Mouse (Mus musculus) liver, postnatal 0 days (tissue): ENCODE measurements around the gene Thtpa. TPM values are rescaled to one million over a fixed set of nuclear protein-coding genes. Genes with fewer than 3 reads are reported as not detected.
A peak's percentile ranks its signal among the peaks of the same experiment; 100 is the strongest.

ENCODE experiments used
- ATAC-seq: fragments of 200-750 bp; cut with Nextera tagmentation; 2 replicates; pipeline ENCODE4 v1.8.0; 2017; ENCODE audit warnings: mild to moderate bottlenecking, moderate library complexity
- DNase-seq: peaks from one replicate; pipeline ENCODE4 v3.0.0-alpha.2; 2016
- H3K27ac ChIP-seq: fragments of 300-500 bp; sonication (generic); 2 replicates; pipeline ENCODE4 v1.5.1; 2014; ENCODE audit warnings: antibody characterized with exemption, moderate library complexity, mild to moderate bottlenecking, low read depth
- H3K27me3 ChIP-seq: fragments of 300-500 bp; sonication (generic); 2 replicates; pipeline ENCODE4 v1.6.1; 2014; ENCODE audit warnings: low read length, control low read depth, mixed read lengths; ENCODE audit not compliant: insufficient read depth
- H3K36me3 ChIP-seq: fragments of 300-500 bp; sonication (generic); replicated peaks from 2 replicates; pipeline ENCODE4 v1.6.1; 2014; ENCODE audit warnings: mild to moderate bottlenecking, control low read depth, low read length, moderate library complexity, mixed read lengths; ENCODE audit not compliant: insufficient read depth
- H3K4me1 ChIP-seq: fragments of 300-500 bp; sonication (generic); 2 replicates; pipeline ENCODE4 v1.6.1; 2014; ENCODE audit warnings: antibody characterized with exemption, mild to moderate bottlenecking, control low read depth; ENCODE audit not compliant: insufficient read depth
- H3K4me2 ChIP-seq: fragments of 300-500 bp; sonication (generic); 2 replicates; pipeline ENCODE4 v1.6.1; 2014; ENCODE audit warnings: low read depth, mild to moderate bottlenecking, low read length, moderate library complexity, mixed read lengths
- H3K4me3 ChIP-seq: fragments of 300-500 bp; sonication (generic); 2 replicates; pipeline ENCODE4 v1.5.1; 2014; ENCODE audit warnings: low read depth, low read length
- H3K9ac ChIP-seq: fragments of 300-500 bp; sonication (generic); replicated peaks from 2 replicates; pipeline ENCODE4 v1.6.1; 2014; ENCODE audit warnings: mild to moderate bottlenecking, moderate library complexity
- H3K9me3 ChIP-seq: fragments of 300-500 bp; sonication (generic); 2 replicates; pipeline ENCODE4 v1.6.1; 2016; ENCODE audit warnings: mild to moderate bottlenecking, control low read depth, low read length, mixed read lengths
- CTCF ChIP-seq: sonication (generic); IDR thresholded peaks from 2 replicates; pipeline ENCODE4 v1.5.1; 2016; ENCODE audit warnings: antibody characterized with exemption, low read depth
- EP300 ChIP-seq: IDR thresholded peaks from 2 replicates; pipeline ENCODE4 v1.6.1; 2016; ENCODE audit warnings: antibody characterized with exemption, low read depth, mild to moderate bottlenecking
- WGBS: fragments of 180-500 bp; shearing (Covaris S2); extraction: QIAGEN DNeasy Blood & Tissue Kit; methylation state at CpG from one replicate; pipeline ENCODE4 v1.1.7; 2014; ENCODE audit not compliant: insufficient replicate concordance; 5-methylcytosine and 5-hydroxymethylcytosine counted together
- polyA plus RNA-seq: library from polyadenylated mRNA; unstranded; fragments of >200 nt; fragmentation: Nextera tagmentation; extraction: Ambion mirVana; gene quantifications from 2 replicates; pipeline ENCODE4 v1.2.1, GENCODE M21; 2015

Thtpa gene
- polyA plus RNA-seq, 1 experiment from 2014 or later = 7.0 TPM

DNA sequence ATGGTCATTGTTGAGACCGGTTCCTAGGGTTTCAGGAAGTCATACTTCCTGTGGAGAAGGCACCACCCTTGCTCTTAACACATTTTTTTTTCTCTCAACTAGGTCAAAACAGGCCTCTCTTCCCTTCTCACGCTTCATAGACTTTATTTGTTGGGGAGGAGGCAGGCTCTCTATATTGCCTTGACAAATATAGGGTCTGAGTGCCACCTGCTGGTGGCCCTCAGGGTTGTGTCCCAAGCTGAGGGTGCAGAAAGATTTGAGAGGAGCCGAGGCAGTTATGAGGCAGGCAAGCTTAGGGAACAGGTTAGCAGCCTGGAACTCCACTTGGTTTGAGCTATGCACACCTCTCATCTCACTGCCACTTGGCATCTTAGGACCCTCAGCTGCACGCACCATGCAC lies 3.5 kb downstream of the Thtpa start:
- H3K4me1 ChIP-seq = peaks cover 20% of the 10 kb centered on the region
- no peaks in the 10 kb centered on the region for H3K9me3 ChIP-seq
- 55% methylated on average over 4 of the region's 4 CpGs for WGBS
- no peaks in the 10 kb centered on the region for H3K27me3 ChIP-seq
- peaks cover 23% of the 10 kb centered on the region for H3K36me3 ChIP-seq
- H3K4me3 ChIP-seq = no peak overlapping the region
- no peak overlapping the region for H3K9ac ChIP-seq
- DNase-seq = peak; percentile 62
- TF ChIP-seq EP300 (no peak), CTCF (peak; percentile 80)
- no peak overlapping the region for H3K4me2 ChIP-seq
- peak; percentile 20; the same call in 1 of the 2 replicates for ATAC-seq
- H3K27ac ChIP-seq = peak overlapping the region; percentile 72

DNA sequence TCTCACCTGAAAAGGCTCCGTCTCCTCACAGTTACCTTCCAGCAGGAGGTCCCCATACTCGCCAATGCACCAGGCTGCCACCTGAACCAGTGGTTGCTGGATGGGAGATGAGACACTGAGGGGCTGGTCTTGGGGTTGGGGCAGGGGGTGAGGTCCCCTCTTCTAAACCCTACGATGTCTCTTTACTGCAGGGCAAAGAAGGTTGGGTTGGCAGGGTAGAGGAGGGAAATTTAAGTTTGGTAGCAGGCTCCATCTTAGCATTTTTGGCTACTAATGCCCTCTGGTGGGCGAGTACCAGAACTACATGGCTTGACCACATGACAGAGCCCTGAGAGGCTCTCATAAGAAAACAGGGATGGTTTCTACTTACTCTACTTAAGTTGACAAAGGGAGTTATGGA lies 7.0 kb downstream of the Thtpa start:
- DNase-seq = peak; percentile 56
- no peak overlapping the region for H3K27ac ChIP-seq
- no peaks in the 10 kb centered on the region for H3K9me3 ChIP-seq
- TF ChIP-seq EP300 = no peak
- TF ChIP-seq CTCF = peak; percentile 80
- H3K4me2 ChIP-seq = no peak overlapping the region
- no peak overlapping the region for H3K4me3 ChIP-seq
- 47% methylated on average over 4 of the region's 4 CpGs for WGBS
- ATAC-seq = no peak
- H3K4me1 ChIP-seq = peaks cover 19% of the 10 kb centered on the region
- H3K27me3 ChIP-seq = no peaks in the 10 kb centered on the region
- peaks cover 28% of the 10 kb centered on the region for H3K36me3 ChIP-seq
- no peak overlapping the region for H3K9ac ChIP-seq

DNA sequence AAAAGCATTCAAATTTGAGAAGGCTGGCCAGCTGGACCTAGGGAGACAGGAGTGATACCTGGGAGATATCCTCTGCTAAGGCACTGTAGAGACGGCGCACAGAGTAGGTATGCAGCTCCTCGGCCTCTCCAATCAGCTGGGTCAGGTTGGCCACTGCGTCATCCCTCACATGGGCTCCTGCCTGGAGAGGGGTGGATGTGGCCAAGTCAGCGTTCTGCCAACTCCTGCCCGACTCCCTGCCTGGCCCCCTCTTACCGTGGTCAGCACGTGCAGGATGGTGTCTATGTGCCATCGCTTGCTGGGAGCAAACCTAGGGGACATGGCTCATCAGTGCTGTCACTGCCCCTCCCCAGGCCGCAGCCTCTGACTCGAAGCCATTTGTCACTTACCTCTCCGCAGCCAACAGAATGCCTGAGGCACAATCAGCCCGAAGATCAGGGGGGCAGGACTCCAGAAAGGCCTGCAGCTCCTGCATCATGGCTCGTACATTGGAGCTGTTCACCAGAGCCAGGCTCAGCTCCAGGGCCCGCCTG lies 7.7 kb downstream of the Thtpa start:
- TF ChIP-seq CTCF = no peak
- TF ChIP-seq EP300 = no peak
- H3K4me1 ChIP-seq = peaks cover 15% of the 10 kb centered on the region
- 86% methylated on average over 15 of the region's 15 CpGs for WGBS
- peaks cover 28% of the 10 kb centered on the region for H3K36me3 ChIP-seq
- H3K9ac ChIP-seq = no peak overlapping the region
- no peaks in the 10 kb centered on the region for H3K9me3 ChIP-seq
- no peak overlapping the region for H3K27ac ChIP-seq
- no peak overlapping the region for H3K4me2 ChIP-seq
- H3K27me3 ChIP-seq = no peaks in the 10 kb centered on the region
- DNase-seq (no peak), ATAC-seq (no peak)
- H3K4me3 ChIP-seq = no peak overlapping the region

DNA sequence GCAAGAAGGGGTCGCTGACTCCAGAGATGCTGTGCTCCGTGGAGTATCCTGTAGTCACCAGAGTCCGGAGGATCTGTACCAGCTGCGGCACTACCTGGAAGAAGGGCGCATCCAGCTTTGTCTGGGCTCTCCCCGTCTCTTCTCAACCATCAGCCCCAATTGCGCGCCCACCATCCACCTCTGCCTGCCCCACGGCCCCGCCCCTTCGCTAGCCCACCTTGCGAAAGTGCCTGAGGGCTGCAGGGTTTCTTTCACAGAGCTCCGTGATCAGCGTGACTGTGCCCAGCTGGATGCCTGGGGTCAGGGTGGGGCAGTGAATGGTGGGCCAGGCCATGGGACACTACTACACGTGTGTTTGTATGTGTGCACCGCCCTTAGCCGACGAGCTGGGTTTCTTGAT lies 9.8 kb downstream of the Thtpa start:
- peaks cover 8% of the 10 kb centered on the region for H3K27me3 ChIP-seq

DNA sequence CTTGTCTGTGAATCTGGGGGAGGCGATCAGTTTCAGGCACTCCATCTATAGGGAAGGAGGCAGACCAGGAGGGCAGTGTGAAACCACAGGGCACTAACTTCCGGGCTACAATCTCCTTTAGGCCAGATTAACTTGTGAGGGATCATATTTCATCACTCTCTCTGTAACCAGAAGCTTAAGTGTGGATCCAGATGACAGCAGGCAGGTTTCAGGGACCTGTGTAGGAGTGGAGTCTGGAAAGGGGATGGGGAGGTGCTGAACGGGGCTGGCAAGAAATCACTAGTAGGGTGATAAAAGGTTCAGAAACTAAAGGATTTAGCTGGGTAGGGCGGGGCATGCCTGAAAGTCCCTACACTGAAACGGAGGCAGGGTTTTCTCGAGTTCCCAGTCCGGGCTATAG lies 10.8 kb downstream of the Thtpa start:
- no peaks in the 10 kb centered on the region for H3K9me3 ChIP-seq
- 13% methylated on average over 7 of the region's 7 CpGs for WGBS
- no peak for ATAC-seq
- peaks cover 12% of the 10 kb centered on the region for H3K4me1 ChIP-seq
- peaks cover 16% of the 10 kb centered on the region for H3K27me3 ChIP-seq
- H3K4me3 ChIP-seq = peak overlapping the region; percentile 69
- DNase-seq = no peak
- TF ChIP-seq CTCF (no peak), EP300 (no peak)
- H3K27ac ChIP-seq = no peak overlapping the region
- peak overlapping the region; percentile 66 for H3K9ac ChIP-seq
- H3K36me3 ChIP-seq = peaks cover 13% of the 10 kb centered on the region
- peak overlapping the region; percentile 96 for H3K4me2 ChIP-seq

More for the DNA sequence above, 9.8 kb downstream of the Thtpa start:
- Histone ChIP-seq H3K9me3 (no peaks in the 10 kb centered on the region), H3K4me2 (no peak overlapping the region), H3K9ac (no peak overlapping the region), H3K4me3 (no peak overlapping the region), H3K27ac (no peak overlapping the region), H3K36me3 (peaks cover 17% of the 10 kb centered on the region), H3K4me1 (peaks cover 12% of the 10 kb centered on the region)
- no peak for ATAC-seq
- TF ChIP-seq EP300 = no peak
- no peak for TF ChIP-seq CTCF
- 87% methylated on average over 18 of the region's 18 CpGs for WGBS
- DNase-seq = peak; percentile 15

DNA sequence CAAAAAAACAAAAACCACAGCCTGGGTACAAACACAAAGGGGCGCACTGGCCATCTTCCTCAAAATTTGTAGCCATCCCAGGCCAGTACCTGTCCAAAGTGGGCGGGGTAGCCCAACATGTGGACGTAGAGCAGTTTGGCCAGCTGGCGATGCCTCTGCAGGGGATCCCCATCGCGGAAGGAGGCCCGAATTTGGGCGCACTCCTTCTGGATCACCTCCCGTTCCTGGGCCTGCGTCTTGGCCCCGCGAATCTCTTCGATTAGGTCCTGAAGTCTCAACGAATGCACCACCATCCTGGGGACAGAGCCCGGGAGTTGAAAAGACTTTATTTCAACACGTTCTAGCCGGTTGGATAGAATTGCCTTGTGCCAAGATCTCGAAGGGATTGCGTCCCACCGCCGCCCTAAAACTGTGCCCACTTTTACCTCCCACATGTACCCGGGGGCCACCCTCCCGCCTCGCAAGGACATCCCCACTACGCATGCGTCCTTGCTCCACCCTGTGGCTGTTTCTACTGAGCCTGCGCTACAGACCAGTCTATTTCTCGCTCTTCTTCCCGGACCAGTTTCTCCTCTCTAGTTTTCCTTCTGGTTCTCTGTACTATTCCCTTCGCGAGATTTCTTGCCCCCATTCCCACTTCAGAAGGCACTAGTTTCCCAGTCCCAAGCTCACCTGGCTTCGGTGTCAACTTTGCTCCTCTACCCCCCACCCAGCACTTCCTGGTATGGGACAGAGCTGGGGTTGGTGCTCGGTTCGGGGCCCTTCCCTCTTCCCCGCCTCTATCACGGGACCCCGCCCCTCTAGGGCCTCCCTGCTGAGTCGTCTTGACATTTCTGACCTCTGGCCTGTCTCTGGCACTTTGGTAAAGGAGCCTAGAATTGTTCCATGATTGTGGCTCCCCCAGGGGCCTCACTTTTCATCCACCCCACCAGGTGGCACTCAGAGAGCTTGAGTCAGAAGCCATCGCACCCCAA lies 11.5 kb downstream of the Thtpa start, which contains the start of gene Ap1g2:
Ap1g2 (minus strand) TSS at position 758 of the 974 bp plus-strand sequence.
- peaks cover 20% of the 10 kb centered on the region for H3K27me3 ChIP-seq
- DNase-seq (peak; percentile 84), ATAC-seq (peak; percentile 89)
- H3K27ac ChIP-seq = no peak within 1 kb of the TSS; the same call in 1 of the 2 replicates
- peak within 1 kb of the TSS; percentile 69 for H3K4me3 ChIP-seq
- H3K9me3 ChIP-seq = no peaks in the 10 kb centered on the region
- H3K9ac ChIP-seq = peak within 1 kb of the TSS; percentile 66
- TF ChIP-seq CTCF (peak; percentile 30), EP300 (no peak)
- H3K4me2 ChIP-seq = peak within 1 kb of the TSS; percentile 96
- WGBS = 1% methylated on average over 39 of the region's 39 CpGs
- peaks cover 12% of the 10 kb centered on the region for H3K4me1 ChIP-seq
- H3K36me3 ChIP-seq = peaks cover 5% of the 10 kb centered on the region
